Mouse (Mus musculus): Measurements from ENCODE around the gene Supt3. TPM values are rescaled to one million over a fixed set of nuclear protein-coding genes. Genes with fewer than 3 reads are reported as not detected.

The Supt3 gene
- polyA plus RNA-seq, 1 experiment = 15.9 TPM

DNA sequence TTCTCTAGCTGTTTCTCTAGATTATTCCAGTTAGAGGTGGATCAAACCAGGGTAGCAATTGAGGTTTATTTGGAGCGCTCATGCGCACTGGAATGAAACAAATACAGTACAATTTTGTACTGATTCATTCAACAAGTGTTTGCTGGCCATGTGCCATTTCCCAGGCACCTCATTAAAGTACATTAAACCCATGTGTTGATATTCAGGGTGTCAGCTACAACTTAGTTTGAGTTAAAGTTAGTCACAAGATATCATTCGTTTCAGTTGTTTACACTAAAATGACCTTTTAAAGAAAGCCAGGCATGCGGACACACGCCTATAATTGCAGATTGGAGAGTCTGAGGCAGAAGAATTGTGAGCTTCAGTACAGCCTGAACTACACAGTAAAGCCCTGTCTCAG, 310.1 kb downstream of the Supt3 start:
- no peaks in the 10 kb centered on the region for H3K27me3 ChIP-seq (ENCODE audit: control insufficient read depth, insufficient read depth, low read length, poor library complexity, severe bottlenecking)
- TF ChIP-seq POLR2A (IDR thresholded peaks at IDR 0.05; ENCODE audit: insufficient read depth, low read length) (no peak), EP300 (IDR thresholded peaks at IDR 0.05; ENCODE audit: insufficient read depth, low read depth, low read length) (no peak), CTCF (IDR thresholded peaks at IDR 0.05; ENCODE audit: low read depth, low read length) (no peak)
- H3K27ac ChIP-seq (ENCODE audit: insufficient read depth, low read length) = no peak overlapping the region
- no peaks in the 10 kb centered on the region for H3K36me3 ChIP-seq (ENCODE audit: control insufficient read depth, insufficient read depth, low read length, poor library complexity, severe bottlenecking)
- no peak overlapping the region for H3K9ac ChIP-seq (ENCODE audit: low read depth, poor library complexity, severe bottlenecking)
- no peaks in the 10 kb centered on the region for H3K9me3 ChIP-seq (replicated peaks; ENCODE audit: control insufficient read depth, insufficient read depth, low read length, poor library complexity, severe bottlenecking)
- H3K4me1 ChIP-seq (ENCODE audit: control insufficient read depth, insufficient read depth, low read length) = no peaks in the 10 kb centered on the region
- H3K4me3 ChIP-seq (ENCODE audit: low read depth, low read length) = no peak overlapping the region

DNA sequence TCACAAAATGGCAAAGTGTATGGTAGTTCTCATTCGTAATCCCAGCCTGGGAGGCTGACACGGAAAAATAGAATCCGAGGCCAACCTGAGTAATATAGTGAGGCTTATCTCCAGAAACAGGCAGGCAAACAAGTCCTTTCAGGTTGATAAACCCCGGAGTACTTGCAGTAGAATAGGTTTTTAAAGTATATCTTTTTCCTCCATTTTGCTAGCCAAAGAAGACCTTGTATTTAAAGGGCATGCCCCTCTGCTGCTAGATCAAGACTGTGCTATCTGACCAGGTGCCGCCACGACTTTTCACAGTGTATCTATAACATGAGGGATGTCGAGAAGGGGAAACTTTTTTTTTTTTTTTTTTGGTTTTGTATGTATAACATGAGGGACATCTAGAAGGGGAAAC, 324.1 kb downstream of the Supt3 start:
- no peaks in the 10 kb centered on the region for H3K27me3 ChIP-seq (ENCODE audit: control insufficient read depth, insufficient read depth, low read length, poor library complexity, severe bottlenecking)
- H3K4me3 ChIP-seq (ENCODE audit: low read depth, low read length) = no peak overlapping the region
- no peak overlapping the region for H3K9ac ChIP-seq (ENCODE audit: low read depth, poor library complexity, severe bottlenecking)
- no peak overlapping the region for H3K27ac ChIP-seq (ENCODE audit: insufficient read depth, low read length)
- TF ChIP-seq EP300 (IDR thresholded peaks at IDR 0.05; ENCODE audit: insufficient read depth, low read depth, low read length) (no peak), CTCF (IDR thresholded peaks at IDR 0.05; ENCODE audit: low read depth, low read length) (no peak), POLR2A (IDR thresholded peaks at IDR 0.05; ENCODE audit: insufficient read depth, low read length) (no peak)
- H3K9me3 ChIP-seq (replicated peaks; ENCODE audit: control insufficient read depth, insufficient read depth, low read length, poor library complexity, severe bottlenecking) = no peaks in the 10 kb centered on the region
- H3K36me3 ChIP-seq (ENCODE audit: control insufficient read depth, insufficient read depth, low read length, poor library complexity, severe bottlenecking) = no peaks in the 10 kb centered on the region
- no peaks in the 10 kb centered on the region for H3K4me1 ChIP-seq (ENCODE audit: control insufficient read depth, insufficient read depth, low read length)

DNA sequence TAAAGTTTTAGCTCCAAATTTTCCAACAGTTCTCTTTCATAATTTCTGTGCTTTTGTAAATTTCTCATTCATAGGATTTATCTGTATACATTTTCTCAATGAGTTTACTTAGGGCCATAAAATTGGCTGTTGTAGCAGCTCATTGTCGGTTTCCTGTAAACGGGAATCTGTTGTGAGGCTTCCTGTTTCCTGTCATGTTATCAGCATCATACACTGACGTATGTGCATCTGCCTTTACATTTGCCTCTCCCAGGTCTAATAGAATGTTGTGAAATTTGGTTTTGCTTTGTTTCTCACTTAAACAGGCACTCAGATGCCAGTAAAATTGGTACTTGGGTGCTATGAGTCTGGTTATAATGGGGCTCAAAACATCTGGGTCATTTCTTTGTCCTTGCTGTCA, 338.4 kb downstream of the Supt3 start:
- no peaks in the 10 kb centered on the region for H3K36me3 ChIP-seq (ENCODE audit: control insufficient read depth, insufficient read depth, low read length, poor library complexity, severe bottlenecking)
- H3K27ac ChIP-seq (ENCODE audit: insufficient read depth, low read length) = no peak overlapping the region
- H3K27me3 ChIP-seq (ENCODE audit: control insufficient read depth, insufficient read depth, low read length, poor library complexity, severe bottlenecking) = no peaks in the 10 kb centered on the region
- H3K4me1 ChIP-seq (ENCODE audit: control insufficient read depth, insufficient read depth, low read length) = no peaks in the 10 kb centered on the region
- H3K4me3 ChIP-seq (ENCODE audit: low read depth, low read length) = no peak overlapping the region
- no peak for TF ChIP-seq POLR2A (IDR thresholded peaks at IDR 0.05; ENCODE audit: insufficient read depth, low read length)
- TF ChIP-seq EP300 (IDR thresholded peaks at IDR 0.05; ENCODE audit: insufficient read depth, low read depth, low read length) = no peak
- no peak for TF ChIP-seq CTCF (IDR thresholded peaks at IDR 0.05; ENCODE audit: low read depth, low read length)
- no peaks in the 10 kb centered on the region for H3K9me3 ChIP-seq (replicated peaks; ENCODE audit: control insufficient read depth, insufficient read depth, low read length, poor library complexity, severe bottlenecking)
- H3K9ac ChIP-seq (ENCODE audit: low read depth, poor library complexity, severe bottlenecking) = no peak overlapping the region

DNA sequence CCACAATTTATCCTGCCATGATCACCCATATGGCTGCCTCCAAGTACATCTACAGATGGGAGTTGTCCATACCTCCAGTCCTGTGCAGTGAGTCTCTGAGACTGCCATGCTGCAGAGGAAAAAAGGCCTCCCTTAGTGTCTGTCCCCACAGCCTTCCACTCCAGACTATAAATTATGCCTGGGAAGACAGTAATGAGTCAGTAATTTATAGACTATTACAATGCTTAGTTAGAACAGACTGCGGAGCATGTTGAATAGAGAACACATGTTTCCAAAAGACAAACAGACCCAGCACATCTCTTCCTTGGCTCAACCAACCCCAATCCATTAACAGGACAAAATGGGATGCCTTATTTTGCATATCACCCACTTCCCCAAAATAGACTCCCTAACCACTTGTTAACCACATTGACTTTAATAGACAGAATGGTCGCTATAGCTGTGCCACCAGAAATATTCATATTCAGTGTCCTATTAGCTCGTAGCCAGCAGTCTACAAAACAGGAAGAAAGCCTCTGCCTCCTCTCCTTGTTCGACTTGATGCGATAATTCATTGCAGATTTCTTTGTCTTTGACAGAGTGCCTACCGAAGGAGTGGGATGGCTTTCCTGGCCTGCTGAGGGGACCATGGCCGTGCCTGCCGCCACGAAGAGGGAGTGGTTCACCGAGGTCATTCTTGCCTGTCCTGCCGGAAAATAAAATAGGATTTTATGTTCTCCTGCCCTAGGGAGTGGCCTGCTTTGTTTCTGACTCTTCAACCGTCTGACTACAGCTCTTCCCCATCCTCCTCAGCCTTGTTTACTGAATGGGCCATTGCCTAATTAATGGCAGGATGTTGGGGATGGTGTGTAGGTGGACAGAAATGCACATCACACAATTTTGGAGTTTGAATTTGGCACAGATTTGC, 341.9 kb downstream of the Supt3 start:
- Histone ChIP-seq H3K9ac (ENCODE audit: low read depth, poor library complexity, severe bottlenecking) (no peak overlapping the region), H3K4me3 (ENCODE audit: low read depth, low read length) (no peak overlapping the region), H3K36me3 (ENCODE audit: control insufficient read depth, insufficient read depth, low read length, poor library complexity, severe bottlenecking) (no peaks in the 10 kb centered on the region), H3K27ac (ENCODE audit: insufficient read depth, low read length) (no peak overlapping the region), H3K9me3 (replicated peaks; ENCODE audit: control insufficient read depth, insufficient read depth, low read length, poor library complexity, severe bottlenecking) (no peaks in the 10 kb centered on the region), H3K4me1 (ENCODE audit: control insufficient read depth, insufficient read depth, low read length) (no peaks in the 10 kb centered on the region), H3K27me3 (ENCODE audit: control insufficient read depth, insufficient read depth, low read length, poor library complexity, severe bottlenecking) (no peaks in the 10 kb centered on the region)
- TF ChIP-seq POLR2A (IDR thresholded peaks at IDR 0.05; ENCODE audit: insufficient read depth, low read length) (no peak), CTCF (IDR thresholded peaks at IDR 0.05; ENCODE audit: low read depth, low read length) (no peak)

DNA sequence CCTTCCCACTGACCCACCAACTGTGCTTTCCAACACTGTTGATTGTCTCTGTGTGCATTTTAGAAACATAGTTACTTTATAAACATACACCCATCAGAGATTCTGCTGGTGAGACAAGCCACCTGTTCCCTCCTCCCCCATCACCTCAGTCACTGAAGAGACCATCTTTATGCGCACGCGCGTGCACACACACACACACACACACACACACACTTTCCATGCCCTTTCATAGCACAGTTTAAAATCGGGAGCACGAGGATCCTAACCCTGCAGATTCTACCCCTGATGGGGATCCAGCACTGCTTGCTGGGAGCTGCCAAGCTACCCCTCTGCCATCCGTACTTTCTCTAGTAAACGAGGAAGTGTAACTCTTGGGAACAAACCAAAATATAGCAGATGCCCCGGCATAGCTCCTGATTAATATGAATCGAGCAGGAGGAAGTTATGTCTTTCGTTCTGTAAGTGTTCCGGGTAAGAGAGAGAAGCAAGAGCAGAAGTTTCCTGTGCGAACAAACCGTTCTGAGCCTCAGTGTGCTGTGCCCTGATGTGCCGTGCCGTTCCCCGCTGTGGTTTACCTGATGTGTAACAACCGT, 342.8 kb downstream of the Supt3 start:
- Histone ChIP-seq H3K4me3 (ENCODE audit: low read depth, low read length) (no peak overlapping the region), H3K27me3 (ENCODE audit: control insufficient read depth, insufficient read depth, low read length, poor library complexity, severe bottlenecking) (no peaks in the 10 kb centered on the region), H3K36me3 (ENCODE audit: control insufficient read depth, insufficient read depth, low read length, poor library complexity, severe bottlenecking) (no peaks in the 10 kb centered on the region), H3K27ac (ENCODE audit: insufficient read depth, low read length) (no peak overlapping the region), H3K4me1 (ENCODE audit: control insufficient read depth, insufficient read depth, low read length) (no peaks in the 10 kb centered on the region), H3K9me3 (replicated peaks; ENCODE audit: control insufficient read depth, insufficient read depth, low read length, poor library complexity, severe bottlenecking) (no peaks in the 10 kb centered on the region), H3K9ac (ENCODE audit: low read depth, poor library complexity, severe bottlenecking) (no peak overlapping the region)
- TF ChIP-seq POLR2A (IDR thresholded peaks at IDR 0.05; ENCODE audit: insufficient read depth, low read length) (no peak), EP300 (IDR thresholded peaks at IDR 0.05; ENCODE audit: insufficient read depth, low read depth, low read length) (no peak), CTCF (IDR thresholded peaks at IDR 0.05; ENCODE audit: low read depth, low read length) (no peak)

DNA sequence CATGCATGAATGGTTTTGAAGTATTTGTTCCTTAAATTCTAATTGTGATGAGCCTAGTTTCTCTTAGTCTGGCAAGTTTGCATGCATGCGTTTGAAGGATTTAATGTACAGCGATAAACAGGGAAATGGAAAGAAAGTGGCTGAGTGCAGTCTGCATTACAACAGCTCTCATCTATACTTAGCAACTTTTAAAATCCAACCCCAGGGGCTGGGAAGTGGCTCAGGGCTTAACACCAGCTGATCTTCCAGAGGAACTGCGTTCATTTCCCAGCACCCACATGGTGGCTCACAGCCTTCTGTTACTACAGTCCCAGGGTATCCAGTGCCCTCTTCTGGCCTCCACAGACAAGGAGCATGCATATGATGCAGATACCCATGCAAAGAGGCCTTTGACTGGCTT, 346.9 kb downstream of the Supt3 start:
- Histone ChIP-seq H3K27ac (ENCODE audit: insufficient read depth, low read length) (no peak overlapping the region), H3K9me3 (replicated peaks; ENCODE audit: control insufficient read depth, insufficient read depth, low read length, poor library complexity, severe bottlenecking) (no peaks in the 10 kb centered on the region), H3K36me3 (ENCODE audit: control insufficient read depth, insufficient read depth, low read length, poor library complexity, severe bottlenecking) (no peaks in the 10 kb centered on the region), H3K4me3 (ENCODE audit: low read depth, low read length) (no peak overlapping the region), H3K4me1 (ENCODE audit: control insufficient read depth, insufficient read depth, low read length) (no peaks in the 10 kb centered on the region), H3K9ac (ENCODE audit: low read depth, poor library complexity, severe bottlenecking) (no peak overlapping the region), H3K27me3 (ENCODE audit: control insufficient read depth, insufficient read depth, low read length, poor library complexity, severe bottlenecking) (no peaks in the 10 kb centered on the region)
- TF ChIP-seq EP300 (IDR thresholded peaks at IDR 0.05; ENCODE audit: insufficient read depth, low read depth, low read length) (no peak), CTCF (IDR thresholded peaks at IDR 0.05; ENCODE audit: low read depth, low read length) (no peak), POLR2A (IDR thresholded peaks at IDR 0.05; ENCODE audit: insufficient read depth, low read length) (no peak)

All from ES-Bruce4 (cell line).